Mouse (Mus musculus) sigmoid colon, adult 10 weeks (tissue): ENCODE measurements around the gene Ubtd2. TPM values are rescaled to one million over a fixed set of nuclear protein-coding genes. Genes with fewer than 3 reads are reported as not detected.

Experiments used
- polyA plus RNA-seq: library from polyadenylated mRNA; stranded (reverse); fragments of 350-450 nt; fragmentation: Illumina TruSeq; extraction: RNeasy Lipid Tissue Mini Kit (QIAGEN cat#74804); gene quantifications from one replicate; pipeline ENCODE4 v1.2.3, GENCODE M21; 2014; ENCODE audit warnings: low read depth, low replicate concordance

Ubtd2 gene
- polyA plus RNA-seq, result 3.7 TPM

DNA sequence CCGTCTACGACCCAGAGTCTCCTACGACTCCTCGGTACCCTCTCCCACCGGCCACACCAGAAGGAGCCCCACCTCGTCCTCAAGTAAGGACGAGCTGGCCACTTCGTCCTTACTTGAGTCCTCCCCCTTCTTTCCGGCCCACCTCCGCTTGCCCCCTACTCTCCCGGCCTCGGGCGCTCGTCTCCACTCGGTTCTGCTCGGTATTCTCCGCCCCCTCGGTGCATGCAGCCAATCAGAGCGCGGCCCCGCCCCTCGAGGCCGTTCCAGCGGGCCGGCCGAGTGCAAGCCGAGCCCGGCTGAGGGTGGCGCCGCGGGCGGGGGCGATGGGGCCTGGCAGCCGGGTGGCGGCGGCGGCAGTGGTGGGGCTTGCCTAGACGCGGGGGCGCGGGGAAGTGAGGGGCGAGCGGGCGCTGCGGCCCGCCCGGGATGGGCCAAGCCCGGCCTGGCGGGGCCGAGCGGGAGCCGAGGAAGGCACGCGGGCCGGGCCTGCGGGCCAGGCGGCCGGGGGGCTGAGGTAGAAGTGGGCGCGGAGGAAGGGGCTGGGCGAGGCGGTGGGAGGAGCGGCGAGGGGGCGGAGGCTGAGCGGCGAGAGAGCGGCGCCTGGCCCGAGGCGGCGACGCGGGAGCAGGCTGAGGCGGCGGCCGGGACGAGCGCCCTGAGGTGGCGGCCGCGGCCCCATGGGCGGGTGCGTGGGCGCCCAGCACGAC is at the start of gene Ubtd2:
Gene Ubtd2, plus strand, starts transcription at position 571 of the 707 bp plus-strand sequence.

DNA sequence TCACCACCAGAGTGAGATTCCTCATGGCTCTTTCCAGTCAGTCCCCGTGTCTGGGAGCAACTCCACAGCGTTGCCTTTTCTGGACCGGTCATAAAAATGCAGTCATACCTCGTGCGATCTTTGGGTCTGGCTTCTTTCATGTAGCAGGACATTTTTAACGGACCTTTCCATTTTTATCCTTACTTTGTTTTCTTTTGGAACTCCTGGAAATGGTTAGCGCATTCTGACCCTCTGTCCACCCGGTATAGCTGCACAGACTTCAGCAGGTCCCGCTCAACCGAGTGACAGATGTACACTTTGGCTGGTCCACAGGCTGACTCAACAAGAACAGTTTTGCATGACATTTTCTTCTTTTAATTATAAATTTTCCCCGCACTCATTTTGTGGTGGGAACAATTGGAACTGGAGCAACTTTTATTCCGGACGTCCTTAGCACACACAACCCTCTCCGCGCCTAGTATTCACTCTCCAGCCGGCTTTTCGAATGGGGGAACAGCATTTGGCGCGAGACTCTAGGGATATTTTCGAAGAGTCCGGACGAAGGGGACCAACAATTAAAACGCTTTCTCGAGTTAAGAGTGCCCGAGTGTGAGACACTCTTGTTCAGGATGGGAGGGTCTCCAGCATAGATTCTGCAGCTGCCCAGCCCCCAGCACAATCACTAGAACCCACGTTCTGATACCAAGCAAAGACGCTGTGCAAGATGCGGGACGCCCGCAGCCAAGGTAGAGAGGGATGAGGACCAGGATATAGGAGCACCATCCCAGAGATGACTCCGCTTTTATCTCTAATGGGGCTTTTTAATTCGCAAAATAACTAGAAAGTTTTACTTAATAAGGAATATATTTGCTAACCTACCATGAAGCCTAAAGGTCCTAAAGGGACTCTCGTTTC is 76.9 kb downstream of the Ubtd2 start, which contains the start of gene Efcab9:
Gene Efcab9, minus strand, starts transcription at position 211 of the 894 bp plus-strand sequence.

DNA sequence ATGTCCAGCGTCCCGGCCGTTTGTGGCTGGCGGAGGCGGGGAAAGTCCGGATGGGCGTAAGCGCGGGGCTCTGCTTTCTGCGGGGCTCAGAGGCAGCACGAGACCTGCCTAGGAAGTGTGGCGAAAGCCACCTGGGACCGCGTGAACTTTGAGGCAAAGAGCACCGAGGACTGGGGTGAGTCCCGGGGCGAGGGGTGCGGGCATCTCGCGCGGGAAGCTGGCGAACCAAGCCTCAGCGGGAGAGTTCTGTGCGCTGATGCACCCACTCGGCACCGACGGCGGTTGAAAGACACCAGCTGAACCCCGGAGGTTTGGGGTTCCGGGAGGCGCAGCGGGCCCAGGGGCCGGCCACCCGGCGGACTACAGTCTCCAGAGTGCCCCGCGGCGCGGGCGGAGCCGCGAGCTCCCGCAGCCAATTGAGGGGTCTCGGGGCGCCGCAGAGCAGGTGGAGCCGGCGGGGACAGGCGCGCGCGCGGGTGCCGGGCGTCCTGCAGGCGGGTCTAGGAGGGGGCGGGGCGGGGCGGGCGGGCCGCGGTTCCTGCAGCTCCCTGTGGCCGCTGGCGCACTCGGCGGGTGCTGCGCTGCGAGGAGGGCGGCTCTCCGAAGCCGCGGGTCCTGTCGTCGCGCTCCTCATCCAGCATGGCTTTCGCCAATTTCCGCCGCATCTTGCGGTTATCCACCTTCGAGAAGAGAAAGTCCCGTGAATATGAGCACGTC is 77.8 kb downstream of the Ubtd2 start, which contains the start of gene Stk10:
Gene Stk10, plus strand, starts transcription at position 541 of the 717 bp plus-strand sequence.

Other genes starting within 250 kb of the Ubtd2 start
- 5.9 TPM for gene Snrnp25, start 250.0 kb upstream of the Ubtd2 start, polyA plus RNA-seq
- gene Rhbdf1, start 233.1 kb upstream of the Ubtd2 start, polyA plus RNA-seq, result 0.28 TPM
- gene Mpg, start 228.9 kb upstream of the Ubtd2 start, polyA plus RNA-seq, result 6.3 TPM
- gene Nprl3, start 187.7 kb upstream of the Ubtd2 start, polyA plus RNA-seq, result 4.0 TPM
- gene Hba-x, start 179.0 kb upstream of the Ubtd2 start, polyA plus RNA-seq, result not detected
- not detected for gene Hba-a1, start 171.9 kb upstream of the Ubtd2 start, polyA plus RNA-seq
- gene Hbq1b, start 168.4 kb upstream of the Ubtd2 start, polyA plus RNA-seq, result not detected
- 57.1 TPM for gene Hba-a2, start 158.9 kb upstream of the Ubtd2 start, polyA plus RNA-seq
- not detected for gene Hbq1a, start 155.3 kb upstream of the Ubtd2 start, polyA plus RNA-seq
- 2.2 TPM for gene Sh3pxd2b, start 107.5 kb upstream of the Ubtd2 start, polyA plus RNA-seq
- gene Efcab9, start 76.7 kb downstream of the Ubtd2 start, polyA plus RNA-seq, result not detected
- 2.6 TPM for gene Stk10, start 77.9 kb downstream of the Ubtd2 start, polyA plus RNA-seq
- gene Fbxw11, start 187.4 kb downstream of the Ubtd2 start, polyA plus RNA-seq, result 80.9 TPM